Mouse (Mus musculus): ENCODE data around the gene Tead1. TPM values are rescaled to one million over a fixed set of nuclear protein-coding genes. Genes with fewer than 3 reads are reported as not detected.
A peak's percentile ranks its signal among the peaks of the same experiment; 100 is the strongest.

The Tead1 gene
- 100 to 1,000 TPM; 217 to 238 TPM for total RNA-seq (2021)
- long read RNA-seq, experiment 1, partial matches to known transcripts, result 28 of 29 reads
- long read RNA-seq, experiment 1, other reads (novel, unspliced or antisense), result 1 of 29 reads
- long read RNA-seq, experiment 2, partial matches to known transcripts, result 1 of 30 reads
- long read RNA-seq, experiment 2, other reads (novel, unspliced or antisense), result 27 of 30 reads

GRCm38 (mm10) chr7:112679171-112679512, at the start of gene Tead1:
Gene Tead1 (plus strand): TSS chr7:112679318.
- peak; percentile 93 for DNase-seq (ENCODE audit: low spot score)

GRCm38 (mm10) chr7:112634505-112635213, 44.5 kb upstream of the Tead1 start:
- DNase-seq (ENCODE audit: low spot score), result no peak

- DNase-seq (ENCODE audit: low spot score), result no peak
Observed at GRCm38 (mm10) chr7:112635936-112636335, 43.2 kb upstream of the Tead1 start.

DNA sequence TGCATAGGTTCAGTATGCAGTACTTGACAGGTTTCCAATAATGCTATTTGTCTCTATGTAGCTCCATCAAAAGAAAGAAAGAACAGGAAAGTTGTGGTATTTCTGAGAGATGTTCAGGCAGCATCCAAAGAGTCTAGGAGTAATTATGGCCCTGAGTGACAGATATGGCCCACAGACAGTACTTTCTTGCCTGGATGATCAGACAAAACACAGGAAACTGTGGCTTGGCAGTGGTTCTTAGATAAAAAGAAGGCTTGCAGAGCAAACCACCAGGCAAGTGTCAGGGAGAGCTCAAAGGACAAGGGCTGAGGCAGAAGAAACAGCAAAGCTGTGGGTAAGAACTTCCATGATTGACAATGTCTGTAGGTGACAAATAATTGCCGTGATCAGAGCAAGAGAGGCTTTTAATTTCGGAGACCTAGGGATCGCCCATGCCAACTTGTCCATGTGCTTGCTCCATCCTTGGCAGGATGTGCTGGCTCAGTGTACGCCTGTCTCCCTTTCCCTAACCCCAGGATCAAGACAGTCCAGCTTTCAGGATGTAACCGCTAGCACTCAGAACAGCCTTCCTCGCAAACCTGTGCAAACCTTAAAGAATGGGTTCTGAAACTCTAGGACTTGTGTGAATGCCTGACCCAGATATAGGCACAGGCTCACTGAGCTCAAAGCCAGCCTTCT, 35.1 kb upstream of the Tead1 start:
- no peak for DNase-seq (ENCODE audit: low spot score)

- DNase-seq (ENCODE audit: low spot score), result peak; percentile 81
Observed at GRCm38 (mm10) chr7:112644701-112645100, 34.4 kb upstream of the Tead1 start.

DNA sequence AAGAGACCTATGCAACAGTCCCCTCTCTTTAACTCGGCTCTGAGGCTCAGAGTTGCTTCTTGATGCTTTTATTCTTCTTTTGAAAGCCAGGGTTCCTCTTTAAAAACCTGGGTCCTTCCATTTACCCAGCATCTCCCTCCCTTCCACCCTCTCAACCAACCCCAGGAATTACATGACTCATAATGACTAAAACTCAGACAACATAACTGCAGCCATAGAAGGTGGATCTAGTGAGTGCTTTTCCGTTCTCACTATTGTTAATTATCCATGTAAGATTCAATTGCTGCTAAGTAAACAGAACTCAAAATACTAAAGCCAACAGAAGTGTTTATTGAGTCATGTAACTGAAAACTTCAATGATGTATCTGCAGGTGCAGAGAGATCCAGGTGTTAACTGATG, 33.4 kb upstream of the Tead1 start:
- DNase-seq (ENCODE audit: low spot score), result no peak

- no peak for DNase-seq (ENCODE audit: low spot score)
Observed at GRCm38 (mm10) chr7:112647417-112647816, 31.7 kb upstream of the Tead1 start.

GRCm38 (mm10) chr7:112656141-112656662, 22.9 kb upstream of the Tead1 start:
- peak; percentile 38 for DNase-seq (ENCODE audit: low spot score)

GRCm38 (mm10) chr7:112658939-112659338, 20.2 kb upstream of the Tead1 start:
- DNase-seq (ENCODE audit: low spot score), result no peak

- DNase-seq (ENCODE audit: low spot score), result no peak
Observed at GRCm38 (mm10) chr7:112659816-112660215, 19.3 kb upstream of the Tead1 start.

GRCm38 (mm10) chr7:112660325-112660724, 18.8 kb upstream of the Tead1 start:
- no peak for DNase-seq (ENCODE audit: low spot score)

- DNase-seq (ENCODE audit: low spot score), result no peak
Observed at GRCm38 (mm10) chr7:112662398-112663313, 16.5 kb upstream of the Tead1 start.

DNA sequence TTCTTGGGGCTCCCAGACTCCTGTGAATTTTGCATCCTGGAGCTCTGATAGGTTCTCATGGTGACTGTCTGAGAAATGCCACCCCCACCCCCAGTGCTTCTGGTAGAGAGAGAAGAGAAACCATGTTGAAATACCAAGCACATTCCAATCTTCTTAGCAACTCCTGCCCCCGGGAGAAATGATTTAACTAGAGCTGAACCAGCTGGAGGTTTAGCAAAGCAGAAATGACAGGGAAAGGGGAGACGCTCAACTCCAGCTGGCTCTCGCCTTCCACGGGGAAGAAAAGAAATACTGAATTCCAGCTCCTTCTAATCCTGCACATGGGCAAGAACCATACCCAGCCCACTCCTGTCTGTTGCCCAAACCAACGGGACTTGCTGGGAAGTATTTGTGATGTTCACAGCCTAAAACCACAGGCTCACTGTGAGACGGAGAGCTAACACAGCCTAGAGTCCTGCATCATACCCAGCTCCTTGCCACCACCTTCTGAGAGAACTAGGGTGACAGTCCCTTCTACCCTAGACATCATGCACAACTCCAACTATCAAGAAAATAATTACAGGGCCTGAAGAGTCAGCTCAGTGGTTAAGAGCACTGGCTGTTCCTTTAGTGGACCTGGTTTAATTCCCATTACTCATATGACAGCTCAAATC, 15.7 kb upstream of the Tead1 start:
- peak; percentile 48 for DNase-seq (ENCODE audit: low spot score)

DNA sequence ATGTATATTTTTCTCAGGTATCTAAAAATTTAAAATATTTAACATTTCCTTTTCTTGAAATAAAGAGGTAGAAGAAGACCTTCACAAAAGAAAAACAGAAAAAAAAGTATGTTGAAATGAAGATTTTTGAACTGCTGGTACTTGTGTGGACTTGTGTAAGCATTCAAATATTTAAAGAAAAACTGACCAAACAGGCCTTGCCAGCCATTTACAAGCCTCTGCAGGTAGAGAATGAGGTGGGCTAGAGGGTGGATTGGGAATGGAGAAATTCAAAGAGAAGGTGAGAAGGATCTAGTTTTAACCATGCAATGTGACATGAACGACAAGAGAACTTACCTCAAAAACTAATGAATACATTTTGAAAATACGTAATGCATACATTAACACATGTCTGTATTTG, 9.1 kb upstream of the Tead1 start:
- DNase-seq (ENCODE audit: low spot score), result no peak

- DNase-seq (ENCODE audit: low spot score), result peak; percentile 55
Observed at GRCm38 (mm10) chr7:112678418-112679170, 524 bp upstream of the Tead1 start.

GRCm38 (mm10) chr7:112679513-112680245, 561 bp downstream of the Tead1 start:
- peak; percentile 61 for DNase-seq (ENCODE audit: low spot score)

- DNase-seq (ENCODE audit: low spot score), result peak; percentile 39
Observed at GRCm38 (mm10) chr7:112680498-112681251, 1.6 kb downstream of the Tead1 start.

All from gastrocnemius, adult 18-20 months (tissue).